Mouse (Mus musculus): ENCODE measurements around the gene Khnyn. TPM values are rescaled to one million over a fixed set of nuclear protein-coding genes. Genes with fewer than 3 reads are reported as not detected.

The Khnyn gene
- total RNA-seq, 4 experiments from 2014 or later = 12.7 to 15.8 (median 13.0) TPM

DNA sequence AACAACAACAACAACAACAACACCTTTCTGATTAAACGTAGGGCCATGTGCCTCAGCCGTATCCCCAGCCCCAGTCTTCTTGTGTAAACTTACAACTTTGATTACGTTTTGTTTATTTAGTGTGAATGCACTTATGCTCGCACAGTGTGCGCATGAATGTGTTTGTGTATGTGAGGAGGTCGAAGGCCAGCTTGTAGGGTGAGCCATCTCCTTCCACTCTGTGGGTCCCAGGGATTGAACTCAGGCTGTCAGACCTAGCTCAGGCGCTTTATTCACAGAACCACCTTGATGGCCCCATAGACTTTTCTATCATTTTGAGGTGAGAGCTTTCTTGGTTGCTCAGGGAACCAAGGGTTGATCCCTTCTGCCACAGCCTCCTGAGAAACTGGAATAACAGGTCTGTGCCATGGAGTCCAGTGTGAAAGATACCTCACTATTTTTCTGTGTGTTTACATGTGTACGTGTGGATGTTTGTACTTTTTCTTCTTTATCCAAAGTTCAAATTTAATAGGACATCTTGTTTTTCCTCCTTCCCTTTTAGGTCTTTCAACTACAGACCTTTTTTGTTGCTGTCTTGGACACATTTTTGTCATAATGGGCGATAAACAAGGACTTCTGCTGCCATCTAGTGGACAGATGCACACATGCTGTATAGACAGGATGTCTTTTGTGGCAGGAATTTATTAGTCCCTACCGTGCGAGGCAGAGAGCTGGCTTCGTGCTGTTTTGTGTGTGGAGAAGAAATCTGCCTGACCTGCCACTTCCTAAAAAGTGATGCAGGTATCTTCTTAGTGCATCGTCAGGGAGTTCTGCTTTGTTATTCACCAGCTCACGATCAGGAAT lies 33.7 kb downstream of the Khnyn start:
- no peak for DNase-seq (ENCODE audit: low spot score in 2 of 2)

DNA sequence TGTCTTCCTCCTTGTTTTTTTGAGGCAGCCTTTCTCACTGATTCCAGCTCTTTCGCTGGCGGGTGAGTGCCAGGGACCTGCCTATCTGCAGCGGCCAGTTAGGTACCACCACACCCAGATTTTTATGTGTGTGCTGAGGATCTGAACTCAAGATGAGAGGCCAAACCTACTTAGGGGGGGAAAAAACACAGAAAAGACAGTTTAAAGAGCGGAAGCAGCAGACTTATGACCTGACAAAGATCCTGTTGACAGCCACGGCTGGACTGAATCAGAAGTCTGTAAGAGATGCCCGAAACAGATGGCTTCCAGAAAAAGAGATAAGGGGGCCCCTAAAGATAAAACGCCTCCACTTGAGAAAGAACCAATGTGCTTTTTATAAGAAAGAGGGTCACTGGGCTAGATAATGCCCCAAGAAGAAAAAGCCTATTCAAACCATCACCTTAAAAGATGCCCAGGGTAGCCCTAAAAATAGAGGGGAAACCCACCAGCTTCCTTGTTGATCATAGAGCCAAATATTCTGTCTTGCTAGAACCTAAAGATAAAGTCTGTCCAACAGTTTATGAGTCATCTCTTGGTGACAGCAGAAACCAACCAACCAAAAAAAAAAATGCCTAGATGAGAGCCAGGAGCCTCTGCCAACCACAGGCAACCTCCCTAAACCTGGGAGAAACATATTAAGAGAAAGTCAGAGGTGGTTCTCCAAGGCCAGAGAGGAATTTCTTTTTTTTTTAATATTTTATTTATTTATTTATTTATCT lies 37.9 kb downstream of the Khnyn start:
- DNase-seq (ENCODE audit: low spot score in 2 of 2) = no peak

DNA sequence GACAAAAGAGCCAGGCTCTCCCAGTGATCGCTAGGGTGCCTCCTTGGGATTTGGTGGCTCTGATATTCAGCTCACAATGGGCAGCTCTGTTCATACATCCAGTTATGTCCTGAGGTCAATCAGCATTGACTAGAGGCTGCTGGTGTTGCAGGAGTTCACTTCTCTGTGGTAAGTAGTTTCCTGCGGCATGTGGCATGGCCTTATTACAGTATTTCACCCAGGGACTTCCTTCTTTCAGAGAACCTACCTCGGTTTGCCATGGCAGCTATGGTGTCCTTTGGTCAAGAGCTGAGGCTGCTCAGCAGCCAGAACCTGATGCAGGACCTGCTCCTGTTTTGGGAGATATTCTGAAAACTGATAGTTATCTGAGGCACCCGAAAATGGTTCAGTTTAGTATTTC lies 42.1 kb downstream of the Khnyn start:
- DNase-seq (ENCODE audit: low spot score in 2 of 2) = no peak

DNA sequence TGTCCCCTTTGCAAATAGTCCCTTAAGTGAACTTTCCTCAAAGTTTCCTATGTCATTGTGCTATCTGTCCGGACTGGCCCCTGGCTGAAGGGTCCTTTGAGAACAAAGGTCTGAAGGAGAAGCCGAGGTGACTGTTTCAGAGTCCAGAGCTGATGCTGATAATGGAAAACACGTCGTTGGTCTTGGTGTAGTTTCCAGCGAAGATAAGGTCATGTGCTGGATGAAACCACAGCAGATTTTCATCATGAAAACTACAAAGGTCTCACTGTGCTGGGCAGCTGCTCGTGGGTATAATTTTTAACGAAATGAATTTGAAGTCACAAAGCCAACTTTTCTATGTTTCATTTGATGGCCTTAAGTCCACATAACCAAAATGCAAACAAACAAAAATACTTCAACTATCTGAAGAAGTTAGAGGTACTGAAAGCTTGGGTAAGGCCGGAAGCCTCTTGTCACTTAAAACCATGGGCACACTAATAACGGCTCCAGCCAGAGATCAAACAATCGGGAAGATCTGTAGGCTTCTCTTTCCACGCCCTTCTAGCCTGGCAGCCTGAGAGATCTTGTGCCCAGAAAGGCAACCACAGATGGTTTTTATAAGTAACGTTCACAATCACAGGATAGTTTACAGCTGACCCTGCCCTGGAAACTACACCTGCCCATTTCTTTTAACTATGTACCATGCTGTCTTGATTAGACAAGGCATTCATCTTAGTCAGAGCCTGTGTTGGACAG lies 44.7 kb downstream of the Khnyn start:
- DNase-seq (ENCODE audit: low spot score in 2 of 2) = no peak

DNA sequence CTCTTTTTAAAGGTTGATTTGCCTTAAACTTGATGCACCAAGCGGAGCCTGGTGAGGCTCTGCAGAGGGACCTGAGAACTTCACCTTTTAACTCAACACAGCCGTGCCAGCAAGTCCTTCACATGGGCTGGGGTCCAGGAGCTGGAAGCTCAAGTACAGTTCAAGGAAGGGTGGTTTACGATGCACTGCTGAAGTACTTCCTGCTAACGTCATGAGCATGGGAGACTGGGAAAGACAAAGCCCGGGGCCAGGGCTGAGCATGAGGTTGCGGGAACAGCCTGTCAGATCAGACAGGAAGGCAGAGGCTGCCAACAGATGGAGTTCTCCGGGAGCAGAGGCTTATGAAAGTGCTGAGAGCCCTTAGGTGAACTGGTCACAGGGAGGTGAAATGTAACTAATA lies 48.8 kb downstream of the Khnyn start:
- no peak for DNase-seq (ENCODE audit: low spot score in 2 of 2)

DNA sequence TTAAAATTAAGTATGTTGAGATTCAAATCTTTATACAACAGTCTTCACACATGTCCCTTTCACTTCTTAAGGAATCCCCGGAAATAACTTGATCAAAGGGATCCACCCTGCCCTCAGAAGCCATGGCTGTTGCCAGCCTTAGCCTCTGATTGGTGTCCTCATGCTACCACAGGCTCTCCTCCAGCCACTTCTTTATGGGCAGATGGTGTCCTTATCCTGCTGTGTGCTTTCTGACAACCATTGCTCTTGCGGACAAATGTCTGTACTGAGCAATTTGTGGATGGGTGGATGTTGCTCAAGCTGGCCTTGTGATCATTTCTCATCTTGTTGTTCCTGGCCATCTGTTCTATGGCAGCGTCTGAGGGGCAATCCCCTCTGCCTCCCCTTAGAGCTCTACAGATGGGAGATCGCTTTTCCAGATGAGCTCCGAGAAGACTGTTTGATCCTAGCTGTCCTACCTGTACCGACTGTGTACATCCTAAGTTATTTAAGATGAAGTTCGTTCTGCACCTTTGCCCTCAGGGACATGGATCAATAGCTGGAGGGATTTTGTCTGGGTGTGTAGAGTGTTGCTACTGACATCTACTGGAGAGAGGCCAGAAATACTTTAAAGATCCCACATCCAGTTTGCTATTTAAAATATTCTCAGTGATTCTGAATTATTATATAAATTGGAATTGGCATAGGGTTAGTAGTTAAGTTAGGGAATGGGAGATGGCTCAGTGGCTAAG lies 55.5 kb downstream of the Khnyn start:
- no peak for DNase-seq (ENCODE audit: low spot score in 2 of 2)

DNA sequence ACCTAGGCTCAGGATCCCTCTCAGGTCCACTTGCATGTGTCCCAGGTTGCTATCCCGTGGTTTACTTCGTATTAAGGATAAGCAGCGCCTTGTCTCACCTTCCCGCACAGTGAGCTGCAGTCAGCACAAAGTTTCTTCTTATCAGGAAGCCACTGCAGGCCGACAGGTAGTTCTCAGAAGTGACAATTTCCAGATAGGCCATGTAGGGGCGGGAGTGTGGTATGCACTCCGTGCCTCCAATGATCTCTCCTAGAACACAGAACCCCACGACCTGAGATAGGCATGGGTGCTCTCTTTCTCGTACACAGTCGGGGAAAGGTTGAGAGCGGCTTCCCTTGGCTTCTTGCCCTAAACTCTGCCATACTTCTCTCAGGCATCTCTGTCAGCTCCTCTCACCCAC lies 58.9 kb downstream of the Khnyn start:
- DNase-seq (ENCODE audit: low spot score in 2 of 2) = no peak

DNA sequence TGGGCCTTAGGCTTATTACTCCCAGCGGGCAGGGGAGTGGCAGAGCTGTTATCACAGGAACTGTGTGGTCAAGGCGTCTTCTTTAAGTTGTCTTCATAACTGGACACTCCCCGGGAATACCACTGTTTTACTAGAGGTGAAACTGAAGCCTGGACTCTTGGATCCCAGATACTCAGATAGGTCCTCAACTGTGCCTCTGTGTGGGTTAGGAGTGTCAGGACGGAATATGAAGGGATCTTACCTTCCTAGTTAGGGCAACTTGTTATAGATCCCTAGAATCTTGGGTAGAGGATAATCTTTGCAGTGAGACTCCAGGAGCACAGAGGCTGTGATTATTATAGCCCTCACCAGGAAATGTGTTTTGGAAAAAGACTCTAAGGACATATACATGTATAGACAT lies 59.8 kb downstream of the Khnyn start, which contains the start of gene Cma1:
Cma1 (minus strand) TSS at position 101 of the 400 bp plus-strand sequence.
- DNase-seq (ENCODE audit: low spot score in 2 of 2) = no peak

DNA sequence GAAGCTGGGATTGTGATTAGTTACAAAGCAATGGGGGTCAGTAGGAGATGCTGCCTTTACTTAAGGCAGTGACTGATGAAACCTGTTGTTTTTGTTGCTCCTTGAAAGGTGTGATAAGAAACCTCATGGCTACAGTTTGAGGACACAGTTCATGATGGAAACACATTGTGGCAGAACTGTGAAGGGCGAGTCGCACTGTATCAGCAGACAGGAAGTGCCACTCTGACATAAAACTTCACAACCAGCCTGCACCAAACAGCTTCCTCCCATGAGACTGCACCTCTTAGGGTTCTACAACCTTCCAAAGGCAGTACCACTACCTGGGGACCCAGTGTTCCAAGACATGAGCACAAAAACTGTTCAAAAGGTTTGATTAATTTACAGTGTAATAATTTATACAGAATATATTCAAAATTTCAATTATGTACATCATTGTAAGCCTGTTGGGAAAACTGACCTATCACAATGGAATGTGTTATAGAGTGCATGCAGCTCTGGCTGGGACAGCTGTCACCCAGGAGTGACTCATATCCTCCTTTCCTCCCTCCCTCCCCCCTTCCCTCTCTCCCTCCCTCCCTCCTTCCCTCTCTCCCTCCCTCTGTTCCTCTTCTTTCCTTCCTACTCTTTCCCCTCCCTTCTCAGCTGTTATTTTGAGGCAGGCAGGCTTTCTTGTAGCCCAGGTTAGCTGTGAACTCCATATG lies 61.7 kb downstream of the Khnyn start:
- DNase-seq (ENCODE audit: low spot score in 2 of 2) = no peak

Other genes with a start within 250 kb of the Khnyn start
- gene Ipo4, start 249.0 kb upstream of the Khnyn start, total RNA-seq (2022) = 100 to 1,000 TPM; 122 to 146 (median 132) TPM
- 1 to 10 TPM; 3.5 to 4.2 (median 4.0) TPM for gene Gm49378, start 247.1 kb upstream of the Khnyn start, total RNA-seq (2022)
- 10 to 100 TPM; 37.5 to 45.6 (median 38.9) TPM for gene Tm9sf1, start 241.1 kb upstream of the Khnyn start, total RNA-seq (2022)
- gene Tssk4, start 234.8 kb upstream of the Khnyn start, total RNA-seq (2022) = 1 to 10 TPM in 1 of 4 experiments, under 1 TPM in 3; 0.53 to 1.2 (median 0.89) TPM
- 10 to 100 TPM; 40.7 to 48.1 (median 44.1) TPM for gene Mdp1, start 224.4 kb upstream of the Khnyn start, total RNA-seq (2022)
- 10 to 100 TPM; 19.9 to 24.2 (median 22.4) TPM for gene Gmpr2, start 213.0 kb upstream of the Khnyn start, total RNA-seq (2022)
- 100 to 1,000 TPM; 310 to 370 (median 342) TPM for gene Nedd8, start 212.8 kb upstream of the Khnyn start, total RNA-seq (2022)
- gene Tinf2, start 203.1 kb upstream of the Khnyn start, total RNA-seq (2022) = 10 to 100 TPM; 16.3 to 18.2 (median 18.0) TPM
- gene Tgm1, start 171.0 kb upstream of the Khnyn start, total RNA-seq (2022) = 1 to 10 TPM in 2 of 4 experiments, not detected in 2; 1.1 to 1.4 TPM
- gene Rabggta, start 162.7 kb upstream of the Khnyn start, total RNA-seq (2022) = 10 to 100 TPM; 52.2 to 54.7 (median 54.0) TPM
- gene Dhrs1, start 139.3 kb upstream of the Khnyn start, total RNA-seq (2022) = 100 to 1,000 TPM in 2 of 4 experiments, 10 to 100 TPM in 2; 86.1 to 119 (median 97.8) TPM
- gene Nop9, start 139.3 kb upstream of the Khnyn start, total RNA-seq (2022) = 10 to 100 TPM in 3 of 4 experiments, 1 to 10 TPM in 1; 9.7 to 11.8 (median 11.0) TPM
- 1 to 10 TPM; 1.5 to 3.1 (median 2.4) TPM for gene Cideb, start 126.5 kb upstream of the Khnyn start, total RNA-seq (2022)
- gene Ltb4r2, start 123.5 kb upstream of the Khnyn start, total RNA-seq (2022) = under 1 TPM; 0.21 to 0.28 (median 0.25) TPM
- gene Ltb4r1, start 119.0 kb upstream of the Khnyn start, total RNA-seq (2022) = under 1 TPM in 3 of 4 experiments, not detected in 1; 0.26 to 0.65 (median 0.53) TPM
- gene Adcy4, start 100.9 kb upstream of the Khnyn start, total RNA-seq (2022) = 1 to 10 TPM; 3.3 to 6.2 (median 4.7) TPM
- gene Ripk3, start 96.1 kb upstream of the Khnyn start, total RNA-seq (2022) = under 1 TPM in 2 of 4 experiments, not detected in 2; 0.73 to 0.98 TPM
- 1 to 10 TPM; 1.0 to 2.7 (median 2.1) TPM for gene Nfatc4, start 61.8 kb upstream of the Khnyn start, total RNA-seq (2022)
- gene Nynrin, start 30.9 kb upstream of the Khnyn start, total RNA-seq (2022) = 10 to 100 TPM in 2 of 4 experiments, 1 to 10 TPM in 2; 7.3 to 13.3 (median 11.3) TPM
- under 1 TPM; 0.09 to 0.52 (median 0.23) TPM for gene Cbln3, start 555 bp upstream of the Khnyn start, total RNA-seq (2022)
- gene Sdr39u1, start 15.3 kb downstream of the Khnyn start, total RNA-seq (2022) = 100 to 1,000 TPM; 101 to 123 (median 111) TPM
- not detected for gene Cma1, start 59.7 kb downstream of the Khnyn start, total RNA-seq (2022)
- not detected for gene Cma2, start 66.0 kb downstream of the Khnyn start, total RNA-seq (2022)
- not detected for gene Mcpt1, start 133.0 kb downstream of the Khnyn start, total RNA-seq (2022)
- not detected for gene Mcpt9, start 145.5 kb downstream of the Khnyn start, total RNA-seq (2022)
- gene Mcpt2, start 157.1 kb downstream of the Khnyn start, total RNA-seq (2022) = not detected
- not detected for gene Mcpt4, start 177.4 kb downstream of the Khnyn start, total RNA-seq (2022)
- gene Mcpt8, start 200.3 kb downstream of the Khnyn start, total RNA-seq (2022) = not detected
- not detected for gene Ctsg, start 217.6 kb downstream of the Khnyn start, total RNA-seq (2022)
- not detected for gene Gzme, start 235.7 kb downstream of the Khnyn start, total RNA-seq (2022)
- not detected for gene Gzmd, start 247.7 kb downstream of the Khnyn start, total RNA-seq (2022)